Mouse (Mus musculus) left cerebral cortex, postnatal 10 days (tissue): Measurements from ENCODE around the gene Apaf1. TPM values are rescaled to one million over a fixed set of nuclear protein-coding genes. Genes with fewer than 3 reads are reported as not detected.

ENCODE experiments used
- DNase-seq, 2 experiments: peaks; one replicate each; pipeline ENCODE4 v3.0.0; 2021 to 2022; ENCODE audit warnings: low spot score in 2 of 2, mixed read lengths in 1 of 2; ENCODE audit errors: extremely low spot score in 1 of 2
- intact Hi-C: fragments of 180-260 bp; cut with DNase I; formaldehyde crosslinking; loops from one replicate; pipeline ENCODE4 v1.15.1; 2025
- total RNA-seq, 2 experiments: library from RNA; stranded (reverse); gene quantifications; 2 replicates each; pipeline ENCODE4 v1.2.3; 2021

The Apaf1 gene
- total RNA-seq, 2 experiments from 2014 or later: 18.2 to 19.3 TPM

- no peak for DNase-seq
- intact Hi-C loops: no loop called here
Observed at GRCm38 (mm10) chr10:91005858-91006538, 76.6 kb downstream of the Apaf1 start.

- intact Hi-C loops: no loop called here
- peak in 1 of 2 experiments; percentile 37 for DNase-seq
Observed at GRCm38 (mm10) chr10:91001421-91001820, 81.1 kb downstream of the Apaf1 start.

- DNase-seq: no peak
- intact Hi-C loops: no loop called here
Observed at GRCm38 (mm10) chr10:90999899-91000298, 82.7 kb downstream of the Apaf1 start.

GRCm38 (mm10) chr10:90993869-90994268, 88.7 kb downstream of the Apaf1 start:
- intact Hi-C loops: no loop called here
- no peak for DNase-seq

GRCm38 (mm10) chr10:90992237-90992636, 90.3 kb downstream of the Apaf1 start:
- no peak for DNase-seq
- intact Hi-C loops: no loop called here

- DNase-seq: no peak
- intact Hi-C loops: no loop called here
Observed at GRCm38 (mm10) chr10:90990340-90990739, 92.2 kb downstream of the Apaf1 start.

GRCm38 (mm10) chr10:90983046-90983445, 99.5 kb downstream of the Apaf1 start:
- DNase-seq: no peak
- intact Hi-C loops: no loop called here

- no peak for DNase-seq
- intact Hi-C loops: no loop called here
Observed at GRCm38 (mm10) chr10:90981811-90982210, 100.8 kb downstream of the Apaf1 start.

- intact Hi-C loops: no loop called here
- no peak for DNase-seq
Observed at GRCm38 (mm10) chr10:90974491-90974890, 108.1 kb downstream of the Apaf1 start.

GRCm38 (mm10) chr10:90974084-90974483, 108.5 kb downstream of the Apaf1 start:
- intact Hi-C loops: no loop called here
- DNase-seq: no peak

- no peak for DNase-seq
- intact Hi-C loops: no loop called here
Observed at GRCm38 (mm10) chr10:90970560-90970959, 112.0 kb downstream of the Apaf1 start.

- intact Hi-C loops: no loop called here
- DNase-seq: peak in 1 of 2 experiments; percentile 57
Observed at GRCm38 (mm10) chr10:90969355-90970174, 113.0 kb downstream of the Apaf1 start.

GRCm38 (mm10) chr10:90968247-90968646, 114.3 kb downstream of the Apaf1 start:
- DNase-seq: no peak
- intact Hi-C loops: no loop called here

GRCm38 (mm10) chr10:90966821-90967220, 115.7 kb downstream of the Apaf1 start:
- peak; percentile 67 to 79 for DNase-seq
- intact Hi-C loops: no loop called here

- intact Hi-C loops: no loop called here
- DNase-seq: no peak
Observed at GRCm38 (mm10) chr10:90965671-90966315, 116.8 kb downstream of the Apaf1 start.

- DNase-seq: no peak
- intact Hi-C loops: no loop called here
Observed at GRCm38 (mm10) chr10:90964511-90964910, 118.1 kb downstream of the Apaf1 start.

GRCm38 (mm10) chr10:90960374-90960773, 122.2 kb downstream of the Apaf1 start:
- intact Hi-C loops: no loop called here
- DNase-seq: no peak

- no peak for DNase-seq
- intact Hi-C loops: no loop called here
Observed at GRCm38 (mm10) chr10:90953821-90954220, 128.7 kb downstream of the Apaf1 start.

- intact Hi-C loops: no loop called here
- no peak for DNase-seq
Observed at GRCm38 (mm10) chr10:90953103-90953709, 129.4 kb downstream of the Apaf1 start.
